Mouse (Mus musculus): ENCODE results near the gene Map4k3.
A peak's percentile ranks its signal among the peaks of the same experiment; 100 is the strongest.
"Not testable (repeated sequence)": the region's sequence is repeated elsewhere in the genome, so short reads cannot be mapped to it uniquely, and the experiment has no call there.

Map4k3 gene

DNA sequence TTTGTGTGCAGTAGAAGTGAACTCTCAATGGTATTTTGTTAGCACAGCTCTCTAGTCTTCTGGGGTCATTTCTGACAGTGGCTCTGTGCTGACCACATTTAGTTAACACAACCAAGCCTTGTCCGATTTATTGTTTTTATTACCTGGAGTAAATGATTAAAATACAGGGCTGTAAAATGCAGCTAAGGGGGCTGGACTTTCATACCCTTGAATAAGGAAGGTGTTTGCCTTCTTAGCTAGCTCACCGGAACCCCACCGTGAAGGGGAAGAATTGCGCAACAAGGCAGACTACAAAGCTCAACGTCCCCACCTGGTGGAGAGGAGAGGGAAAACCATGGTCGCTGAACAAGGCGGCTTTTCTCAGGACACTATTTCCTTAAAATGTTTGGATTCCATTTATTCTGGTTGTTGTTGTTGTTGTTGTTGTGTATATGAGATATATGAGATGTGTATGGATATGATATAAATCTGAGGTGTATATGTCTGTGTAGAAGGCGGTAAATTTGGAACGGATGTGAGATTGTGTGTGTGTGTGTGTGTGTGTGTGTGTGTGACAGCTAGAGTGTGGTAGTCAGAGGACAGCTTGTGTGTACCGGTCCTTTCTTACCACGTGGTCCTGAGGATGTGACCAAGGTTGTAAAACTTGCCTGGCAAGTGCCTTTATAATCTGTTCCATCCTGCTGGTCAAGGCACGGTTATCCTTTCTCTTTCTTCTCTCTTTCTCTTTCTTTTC, 167.4 kb downstream of the Map4k3 start:
- DNase-seq, result peak; percentile 87

DNA sequence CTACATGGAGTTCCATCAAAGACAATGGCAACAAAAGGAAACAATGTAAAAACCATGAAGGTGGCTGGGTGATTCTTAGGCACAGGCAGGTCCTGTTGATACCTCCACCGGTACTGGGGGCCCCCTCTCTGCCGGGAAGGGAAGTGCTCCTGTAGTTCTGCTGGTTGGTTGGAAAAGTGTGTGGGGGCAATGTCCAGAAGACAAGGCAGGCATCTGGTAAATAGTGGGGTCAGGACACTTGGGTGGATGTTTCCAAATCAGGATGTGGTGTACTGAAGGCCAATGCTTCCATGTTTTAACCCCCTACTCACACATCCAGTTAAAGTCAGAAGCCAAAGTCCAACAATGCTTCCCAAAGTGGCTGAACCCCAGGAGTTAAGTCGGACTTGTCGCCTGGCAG, 168.5 kb downstream of the Map4k3 start:
- DNase-seq, result no peak

DNA sequence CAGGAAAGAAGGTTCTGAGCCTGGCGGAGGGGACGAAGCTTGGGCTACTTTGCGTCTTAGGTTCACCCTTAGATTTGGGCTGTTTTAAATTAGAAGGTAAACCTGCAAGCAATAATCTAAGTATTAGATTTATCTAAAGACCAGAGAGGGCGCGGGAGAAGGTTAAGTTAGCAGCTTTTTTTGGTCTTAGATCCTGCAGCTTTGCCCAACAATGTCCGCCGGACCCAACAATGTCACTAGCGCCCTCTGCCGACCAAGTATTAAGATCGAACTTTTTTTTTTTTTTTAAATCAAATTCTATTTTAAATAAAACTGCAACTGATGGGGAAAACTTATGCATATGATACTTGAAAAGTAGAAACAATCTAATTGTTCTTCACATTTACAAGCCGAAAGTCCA, 169.2 kb downstream of the Map4k3 start:
- peak; percentile 76 for DNase-seq

DNA sequence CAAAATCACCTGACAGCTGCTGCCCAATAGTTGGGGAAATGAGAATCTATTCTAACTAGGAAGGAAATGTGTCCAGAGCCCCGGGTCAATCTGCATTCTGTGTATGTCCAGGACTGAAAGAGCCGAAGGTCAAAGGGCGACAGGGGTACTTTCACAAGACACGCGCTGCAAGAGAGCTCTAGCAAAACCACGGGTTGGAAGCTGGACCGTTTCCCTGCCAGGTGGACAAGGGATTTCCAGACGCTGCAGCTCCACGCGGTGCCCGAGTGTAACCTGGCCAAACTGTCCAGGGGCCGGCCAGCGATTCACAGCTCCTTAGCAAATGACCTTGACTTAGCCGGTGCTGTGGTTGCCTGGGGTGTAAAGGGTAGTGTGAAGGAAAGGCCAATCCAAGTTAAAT, 169.7 kb downstream of the Map4k3 start:
- peak; percentile 40 for DNase-seq

DNA sequence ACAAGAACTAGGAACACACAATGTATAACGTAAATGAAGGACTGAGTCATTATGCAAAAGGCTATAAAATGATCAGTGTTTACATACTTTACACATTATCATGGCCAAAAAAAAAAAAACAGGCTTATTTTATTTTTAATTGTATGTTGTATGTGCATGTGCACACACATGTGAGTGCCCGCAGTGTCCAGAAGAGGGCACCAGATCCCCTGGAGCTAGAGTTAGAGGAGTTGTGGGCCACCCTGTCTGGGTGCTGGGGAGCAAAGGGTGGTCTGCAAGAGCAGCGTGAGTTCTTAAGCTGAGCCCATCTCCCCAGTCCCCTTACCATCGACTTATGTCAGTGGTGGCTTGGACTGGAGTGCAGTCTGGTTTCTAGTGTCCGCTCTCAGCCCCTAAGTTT, 170.8 kb downstream of the Map4k3 start:
- DNase-seq, result no peak

DNA sequence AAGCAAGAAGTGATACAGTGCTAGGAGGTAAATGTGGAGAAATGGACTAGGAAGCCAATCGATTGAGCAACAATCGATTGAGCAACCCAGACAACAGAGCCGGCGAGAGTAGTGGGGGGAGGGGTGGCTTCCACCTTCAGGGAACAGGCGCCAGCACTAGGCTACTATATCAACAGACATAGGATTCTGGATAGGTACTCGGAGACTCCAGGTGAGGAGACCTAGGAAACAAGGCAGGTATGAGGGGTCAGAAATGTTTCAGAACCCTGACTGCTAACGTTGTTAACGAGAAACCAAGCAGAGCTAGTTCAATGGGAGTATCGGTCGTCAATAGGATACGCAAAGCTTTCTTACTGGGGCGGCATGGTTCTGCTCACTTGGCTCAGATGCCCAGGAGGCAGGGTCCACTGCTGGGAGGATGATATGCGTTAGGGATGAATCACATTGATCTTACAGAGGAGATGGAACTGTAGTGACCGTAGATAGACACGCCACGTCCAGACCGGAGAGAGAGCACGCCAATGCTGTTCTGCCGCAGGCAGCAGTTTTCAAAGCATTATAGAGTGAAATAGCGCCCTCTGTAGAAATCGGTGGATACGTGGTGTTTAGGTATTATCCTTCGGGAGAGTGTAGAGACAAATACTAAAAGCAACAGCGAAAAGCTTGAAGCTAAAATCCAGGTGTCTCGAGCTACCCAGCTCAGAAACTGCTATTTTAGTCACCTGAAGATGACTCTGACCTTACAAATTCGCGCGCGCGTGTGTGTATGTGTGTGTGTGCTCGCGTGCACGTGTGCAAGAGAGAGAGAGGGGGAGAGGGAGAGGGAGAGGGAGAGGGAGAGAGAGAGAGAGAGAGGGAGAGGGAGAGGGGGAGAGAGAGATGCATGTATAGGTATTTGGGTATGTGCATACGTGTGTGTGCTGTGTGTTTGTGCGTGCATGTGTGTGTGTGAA, 174.7 kb downstream of the Map4k3 start:
- peak; percentile 84 for DNase-seq

DNA sequence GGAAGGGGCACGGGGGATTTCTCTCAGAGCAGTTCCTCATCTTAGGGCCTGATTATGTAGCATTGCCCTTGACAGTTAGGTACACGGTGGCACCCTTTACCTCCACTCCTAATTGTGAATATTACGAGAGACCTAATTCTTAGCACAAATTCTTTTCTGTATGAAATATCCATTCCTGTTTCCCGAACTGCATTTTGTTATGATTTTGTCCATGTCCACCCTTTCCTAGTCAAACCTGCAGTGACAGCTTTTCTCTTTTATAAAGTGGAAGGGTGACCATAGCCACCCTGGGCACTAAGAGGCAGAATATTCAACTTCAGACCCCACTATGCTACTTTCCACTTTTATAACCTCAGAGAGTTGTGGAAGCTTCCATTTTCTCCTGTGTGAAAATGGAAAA, 175.6 kb downstream of the Map4k3 start:
- DNase-seq, result no peak

DNA sequence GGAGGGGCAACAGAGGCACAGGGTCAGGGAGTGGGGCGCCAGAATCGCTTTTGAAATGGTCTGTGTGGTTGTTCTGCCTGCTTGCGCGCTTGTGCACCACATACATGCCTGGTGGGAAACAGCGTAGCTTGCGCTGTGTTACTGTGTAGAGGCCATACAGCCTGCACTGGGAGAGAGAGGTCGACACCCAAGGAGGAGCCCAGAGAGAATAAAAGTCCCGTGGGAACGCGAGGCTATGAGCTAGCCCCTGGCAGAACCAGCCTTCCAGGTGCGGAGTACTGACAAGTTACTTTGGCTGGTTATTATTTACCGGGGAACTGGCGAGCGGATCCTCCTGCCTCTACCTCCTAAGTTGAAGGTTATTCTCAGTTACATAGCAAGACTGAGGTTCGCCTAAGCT, 177.3 kb downstream of the Map4k3 start:
- no peak for DNase-seq

DNA sequence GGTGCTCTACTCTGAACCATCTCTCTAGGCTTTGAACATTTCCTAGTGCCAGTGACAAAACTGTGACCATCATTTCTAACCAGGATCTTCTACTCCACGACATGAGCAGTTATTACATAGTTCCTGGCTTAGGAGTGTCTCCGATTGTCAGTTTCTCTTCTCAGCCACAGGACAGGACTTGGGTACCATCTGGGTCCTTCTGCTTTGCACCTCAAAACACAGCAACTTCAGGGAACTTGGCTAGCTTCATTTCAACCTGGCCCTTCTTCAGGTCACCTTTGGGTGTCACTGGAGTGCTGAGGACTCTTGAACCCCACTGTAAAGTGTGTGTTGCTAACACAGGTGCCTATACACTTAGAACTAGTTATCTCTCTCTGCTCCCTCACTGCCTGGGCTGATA, 181.4 kb downstream of the Map4k3 start:
- DNase-seq, result no peak

DNA sequence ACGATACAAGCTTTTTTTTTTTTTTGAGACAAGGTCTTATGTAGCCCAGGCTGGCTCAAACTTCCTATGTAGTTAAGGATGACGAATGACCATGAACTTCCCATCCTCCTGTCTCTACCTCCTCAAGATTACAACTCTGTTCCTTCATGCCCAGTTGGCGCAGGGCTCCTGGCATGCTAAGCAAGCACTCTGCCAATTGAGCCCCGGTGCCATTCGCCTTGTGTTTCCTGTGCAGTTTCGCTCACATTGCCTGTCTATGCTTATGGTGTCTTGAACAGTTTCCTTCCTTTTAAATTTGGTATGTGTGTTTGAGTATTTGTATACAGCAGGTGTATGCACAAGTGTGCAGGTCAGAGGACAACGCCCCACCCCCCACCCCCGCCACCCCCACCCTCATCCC, 182.1 kb downstream of the Map4k3 start:
- DNase-seq, result no peak

DNA sequence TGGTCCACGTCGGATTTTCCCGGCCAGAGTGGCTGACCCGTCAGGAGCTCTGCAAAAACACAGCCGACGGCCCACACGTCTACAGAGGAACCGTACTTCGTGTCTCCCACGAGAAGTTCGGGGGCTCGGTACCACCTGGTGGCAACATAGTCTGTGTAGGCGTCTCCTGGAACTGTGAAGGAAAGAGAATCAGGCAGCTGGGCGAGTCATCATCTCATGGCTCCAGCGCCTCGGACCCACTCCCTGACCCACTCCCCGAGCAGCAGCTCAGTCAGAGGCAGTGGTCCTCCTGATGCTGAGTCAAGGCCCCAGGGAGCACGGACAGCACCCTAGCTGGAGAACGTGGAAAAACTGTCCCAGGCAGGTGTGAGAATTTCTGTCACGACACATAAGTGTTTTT, 184.6 kb downstream of the Map4k3 start:
- no peak for DNase-seq

DNA sequence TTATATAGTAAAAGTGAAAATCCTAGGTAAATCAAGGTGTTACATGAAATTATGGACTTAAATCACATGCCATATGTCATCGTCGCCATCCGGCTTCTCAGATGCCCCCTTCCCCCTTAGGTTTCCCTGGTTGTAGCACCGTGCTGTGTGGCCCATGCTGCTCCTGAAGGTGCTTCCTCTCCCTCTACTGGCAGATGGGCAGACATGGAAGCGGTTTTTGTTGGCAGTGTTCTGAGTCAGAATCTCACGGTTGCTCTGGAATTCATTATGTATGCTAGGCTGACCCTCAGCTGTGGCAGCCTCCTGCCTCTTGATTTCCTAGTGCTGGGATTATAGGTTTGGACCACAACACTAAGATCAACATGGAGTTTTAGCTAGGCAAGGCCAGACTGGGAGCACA, 191.1 kb downstream of the Map4k3 start:
- no peak for DNase-seq

DNA sequence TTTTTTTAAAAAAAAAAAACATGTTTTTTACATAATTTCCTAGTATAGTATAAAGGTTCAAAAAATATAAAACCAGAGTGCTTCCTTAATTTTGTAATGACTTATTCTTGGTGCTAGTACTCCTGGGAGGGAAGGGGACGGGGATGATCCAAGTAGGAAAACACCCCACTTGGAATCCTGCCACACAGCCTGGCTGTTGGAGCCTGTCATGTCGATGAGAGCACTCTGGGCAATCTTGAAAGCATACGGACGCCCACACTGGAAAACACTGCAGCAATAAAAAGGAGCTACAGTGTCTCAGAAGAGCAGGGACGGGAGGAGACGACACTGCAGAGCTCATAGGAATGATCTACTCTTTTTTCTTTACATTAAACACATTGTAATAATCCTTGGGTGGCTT, 192.7 kb downstream of the Map4k3 start:
- DNase-seq, result peak; percentile 17

DNA sequence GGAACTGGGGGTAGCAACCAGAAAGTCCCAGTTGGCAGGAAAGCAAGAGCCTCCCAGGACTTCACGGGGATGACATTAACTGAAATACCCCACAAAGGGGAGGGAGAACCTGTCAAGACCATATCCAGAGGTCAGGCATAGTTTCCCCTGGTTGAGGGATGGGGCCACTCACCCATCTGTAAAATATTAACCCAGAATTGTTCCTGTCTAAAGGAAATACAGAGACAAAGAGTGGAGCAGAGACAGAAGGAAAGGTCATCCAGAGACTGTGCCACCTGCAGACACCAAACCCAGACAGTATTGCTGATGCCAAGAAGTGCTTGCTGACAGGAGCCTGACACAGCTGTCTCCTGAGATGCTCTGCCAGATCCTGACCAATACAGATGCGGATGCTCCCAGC, 196.9 kb downstream of the Map4k3 start:
- not testable (repeated sequence) for DNase-seq

Measured in kidney, postnatal 10 days (tissue).